Mouse (Mus musculus) intestine, postnatal 0 days (tissue): ENCODE measurements around the gene Aspscr1. TPM values are rescaled to one million over a fixed set of nuclear protein-coding genes. Genes with fewer than 3 reads are reported as not detected.

Experiments used
- ATAC-seq: fragments of 200-750 bp; cut with Nextera tagmentation; 2 replicates; pipeline ENCODE4 v1.8.0; 2017; ENCODE audit warnings: mild to moderate bottlenecking, moderate TSS enrichment, moderate library complexity
- H3K27ac ChIP-seq: fragments of 300-500 bp; sonication (generic); 2 replicates; pipeline ENCODE4 v1.5.1; 2014; ENCODE audit warnings: mild to moderate bottlenecking, low read depth, low read length, moderate library complexity
- H3K27me3 ChIP-seq: fragments of 300-500 bp; sonication (generic); replicated peaks from 2 replicates; pipeline ENCODE4 v1.6.1; 2014; ENCODE audit warnings: low read length, mixed read lengths; ENCODE audit not compliant: control insufficient read depth, insufficient read depth
- H3K36me3 ChIP-seq: fragments of 300-500 bp; sonication (generic); 2 replicates; pipeline ENCODE4 v1.6.1; 2014; ENCODE audit warnings: mild to moderate bottlenecking, moderate library complexity; ENCODE audit not compliant: control insufficient read depth, insufficient read depth
- H3K4me1 ChIP-seq: fragments of 300-500 bp; sonication (generic); replicated peaks from 2 replicates; pipeline ENCODE4 v1.6.1; 2014; ENCODE audit warnings: antibody characterized with exemption, low read length, mixed read lengths; ENCODE audit not compliant: control insufficient read depth, insufficient read depth
- H3K4me2 ChIP-seq: fragments of 300-500 bp; sonication (generic); replicated peaks from 2 replicates; pipeline ENCODE4 v1.6.1; 2014; ENCODE audit warnings: low read depth, mild to moderate bottlenecking, moderate library complexity
- H3K4me3 ChIP-seq: fragments of 300-500 bp; sonication (generic); 2 replicates; pipeline ENCODE4 v1.5.1; 2014; ENCODE audit warnings: low read depth, low read length
- H3K9ac ChIP-seq: fragments of 300-500 bp; sonication (generic); 2 replicates; pipeline ENCODE4 v1.6.1; 2014; ENCODE audit warnings: mild to moderate bottlenecking, low read depth, low read length
- H3K9me3 ChIP-seq: fragments of 300-500 bp; sonication (generic); 2 replicates; pipeline ENCODE4 v1.6.1; 2016; ENCODE audit warnings: mixed run types; ENCODE audit not compliant: control insufficient read depth
- CTCF ChIP-seq: sonication (generic); IDR thresholded peaks from 2 replicates; pipeline ENCODE4 v1.5.1; 2016; ENCODE audit warnings: low read depth, mild to moderate bottlenecking, control low read depth, antibody characterized with exemption, moderate library complexity
- WGBS: fragments of 180-500 bp; shearing (Covaris S2); extraction: QIAGEN DNeasy Blood & Tissue Kit; methylation state at CpG from one replicate; pipeline ENCODE4 v1.1.7; 2014; 5-methylcytosine and 5-hydroxymethylcytosine counted together
- polyA plus RNA-seq: library from polyadenylated mRNA; unstranded; fragments of >200 nt; fragmentation: Nextera tagmentation; extraction: Ambion mirVana; gene quantifications from 2 replicates; pipeline ENCODE4 v1.2.1, GENCODE M21; 2015

Aspscr1 gene
- polyA plus RNA-seq, 1 experiment from 2014 or later: 105 TPM

GRCm38 (mm10) chr11:120710672-120711071 lies 37.9 kb downstream of the Aspscr1 start:
- Histone ChIP-seq H3K4me1 (peaks cover 7% of the 10 kb centered on the region), H3K9me3 (no peaks in the 10 kb centered on the region), H3K27ac (no peak overlapping the region), H3K27me3 (no peaks in the 10 kb centered on the region), H3K36me3 (peaks cover 25% of the 10 kb centered on the region; the same call in 1 of the 2 replicates), H3K4me3 (no peak overlapping the region), H3K4me2 (no peak overlapping the region), H3K9ac (no peak overlapping the region)
- WGBS: 64% methylated on average over 5 of the region's 5 CpGs
- no peak for ATAC-seq
- TF ChIP-seq CTCF: no peak

GRCm38 (mm10) chr11:120711980-120712604 lies 39.3 kb downstream of the Aspscr1 start:
- ATAC-seq: no peak
- no peak overlapping the region for H3K9ac ChIP-seq
- H3K4me1 ChIP-seq: peaks cover 7% of the 10 kb centered on the region
- no peak overlapping the region for H3K27ac ChIP-seq
- H3K4me2 ChIP-seq: no peak overlapping the region
- peaks cover 31% of the 10 kb centered on the region for H3K36me3 ChIP-seq
- no peak for TF ChIP-seq CTCF
- 66% methylated on average over 8 of the region's 8 CpGs for WGBS
- no peaks in the 10 kb centered on the region for H3K9me3 ChIP-seq
- no peak overlapping the region for H3K4me3 ChIP-seq
- H3K27me3 ChIP-seq: no peaks in the 10 kb centered on the region

- peak; percentile 88 for TF ChIP-seq CTCF
- peak overlapping the region; percentile 96 for H3K4me2 ChIP-seq
- ATAC-seq: peak; percentile 17
- peaks cover 7% of the 10 kb centered on the region for H3K4me1 ChIP-seq
- under 1% methylated on average over 37 of the region's 38 CpGs for WGBS
- no peaks in the 10 kb centered on the region for H3K9me3 ChIP-seq
- H3K36me3 ChIP-seq: peaks cover 40% of the 10 kb centered on the region
- peak overlapping the region; percentile 61 for H3K9ac ChIP-seq
- H3K4me3 ChIP-seq: peak overlapping the region; percentile 56
- H3K27me3 ChIP-seq: no peaks in the 10 kb centered on the region
- peak overlapping the region; percentile 64 for H3K27ac ChIP-seq
Measured at GRCm38 (mm10) chr11:120712771-120713568, 40.2 kb downstream of the Aspscr1 start.

DNA sequence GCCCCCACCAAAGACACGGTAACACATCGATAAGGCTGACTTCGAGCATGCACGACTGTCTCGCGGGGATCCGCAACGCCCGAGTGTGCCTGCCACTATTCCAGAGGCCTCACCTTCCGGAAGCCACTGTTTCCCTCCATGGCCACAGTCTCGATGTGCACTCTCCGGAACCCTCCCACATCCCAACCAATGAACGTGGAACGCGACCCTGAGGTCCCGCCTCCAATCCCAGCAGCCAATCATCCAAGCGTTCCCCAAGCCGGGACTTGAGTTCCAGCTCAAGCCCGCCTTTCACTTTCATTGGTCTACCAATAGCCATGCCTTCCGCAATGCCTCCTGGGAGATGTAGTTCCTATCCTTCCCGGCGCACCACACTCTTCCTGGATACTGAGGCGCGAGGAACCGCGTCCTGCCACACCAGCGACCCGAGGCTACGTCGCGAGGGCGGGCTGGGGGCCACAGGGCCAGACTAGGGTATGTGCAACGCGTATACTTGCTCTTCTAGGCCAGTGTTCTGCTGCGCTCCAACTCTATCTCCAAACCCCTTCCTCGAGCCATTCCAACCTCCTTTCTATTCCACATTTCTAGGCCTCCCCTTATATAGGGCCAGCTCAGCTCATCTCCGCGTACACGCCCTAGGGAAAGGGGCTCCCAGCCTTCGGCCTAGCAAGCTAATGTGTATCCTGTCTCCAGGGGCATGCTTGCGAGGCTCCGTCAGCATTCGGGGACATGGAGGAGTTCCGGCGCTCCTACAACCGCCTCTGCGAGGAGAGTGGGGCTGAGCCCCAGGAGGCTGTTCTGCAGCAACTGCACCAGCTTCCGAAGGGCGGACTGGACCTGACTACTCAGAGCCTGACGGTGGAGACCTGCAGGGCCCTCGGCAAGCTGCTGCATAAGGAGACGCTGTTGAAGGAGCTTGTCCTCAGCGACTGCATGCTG lies 41.1 kb downstream of the Aspscr1 start, which contains the start of the genes Cenpx and Lrrc45:
TSS of gene Cenpx (minus strand) at position 159 of the 939 bp plus-strand sequence.
TSS of gene Lrrc45 (plus strand) at position 346 of the 939 bp plus-strand sequence.
- peak within 1 kb of the TSS; percentile 96 for H3K4me2 ChIP-seq
- no peak for TF ChIP-seq CTCF
- peak; percentile 91 for ATAC-seq
- WGBS: under 1% methylated on average over 53 of the region's 53 CpGs
- peak within 1 kb of the TSS; percentile 64 for H3K27ac ChIP-seq
- H3K9me3 ChIP-seq: no peaks in the 10 kb centered on the region
- peaks cover 7% of the 10 kb centered on the region for H3K4me1 ChIP-seq
- H3K9ac ChIP-seq: peak within 1 kb of the TSS; percentile 61
- H3K36me3 ChIP-seq: peaks cover 49% of the 10 kb centered on the region
- H3K27me3 ChIP-seq: no peaks in the 10 kb centered on the region
- peak within 1 kb of the TSS; percentile 56 for H3K4me3 ChIP-seq

GRCm38 (mm10) chr11:120714546-120714945 lies 41.8 kb downstream of the Aspscr1 start:
- H3K36me3 ChIP-seq: peaks cover 53% of the 10 kb centered on the region
- H3K9ac ChIP-seq: peak overlapping the region; percentile 59
- peaks cover 7% of the 10 kb centered on the region for H3K4me1 ChIP-seq
- ATAC-seq: no peak
- no peak overlapping the region for H3K27ac ChIP-seq
- 40% methylated on average over 10 of the region's 10 CpGs for WGBS
- peak overlapping the region; percentile 56 for H3K4me3 ChIP-seq
- TF ChIP-seq CTCF: no peak
- H3K9me3 ChIP-seq: no peaks in the 10 kb centered on the region
- no peaks in the 10 kb centered on the region for H3K27me3 ChIP-seq
- peak overlapping the region; percentile 96 for H3K4me2 ChIP-seq
